Mouse (Mus musculus): ENCODE measurements around the gene Zmym4.

Gene Zmym4

GRCm38 (mm10) chr4:126943421-126943820 is 24.5 kb downstream of the Zmym4 start:
- no peak for DNase-seq (ENCODE audit: inconsistent age in 2 of 2, low spot score in 1 of 2)

- DNase-seq (ENCODE audit: inconsistent age in 2 of 2, low spot score in 1 of 2), result no peak
Observed at GRCm38 (mm10) chr4:126942846-126943245, 25.1 kb downstream of the Zmym4 start.

DNA sequence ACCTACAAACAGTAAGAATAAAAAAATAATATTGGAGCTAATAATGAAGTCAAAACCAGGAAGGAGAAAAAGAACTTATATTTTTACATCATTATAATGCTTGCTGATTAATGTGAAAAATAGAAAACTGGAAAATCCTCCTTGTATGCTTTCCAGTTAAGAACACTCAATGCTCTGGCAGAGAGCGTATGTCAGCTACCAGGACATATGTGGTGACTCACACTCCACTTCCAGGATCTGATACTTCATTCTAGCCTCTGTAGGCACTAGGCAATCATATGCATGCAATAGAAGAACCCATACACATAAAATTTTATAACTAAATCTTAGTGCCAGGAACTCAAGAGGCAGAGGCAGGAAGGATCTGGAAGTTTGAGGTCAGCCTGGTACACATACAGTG is 40.2 kb downstream of the Zmym4 start:
- no peak for DNase-seq (ENCODE audit: inconsistent age in 2 of 2, low spot score in 1 of 2)

GRCm38 (mm10) chr4:126889879-126890278 is 78.1 kb downstream of the Zmym4 start:
- DNase-seq (ENCODE audit: inconsistent age in 2 of 2, low spot score in 1 of 2), result peak in 1 of 2 experiments; percentile 43

DNA sequence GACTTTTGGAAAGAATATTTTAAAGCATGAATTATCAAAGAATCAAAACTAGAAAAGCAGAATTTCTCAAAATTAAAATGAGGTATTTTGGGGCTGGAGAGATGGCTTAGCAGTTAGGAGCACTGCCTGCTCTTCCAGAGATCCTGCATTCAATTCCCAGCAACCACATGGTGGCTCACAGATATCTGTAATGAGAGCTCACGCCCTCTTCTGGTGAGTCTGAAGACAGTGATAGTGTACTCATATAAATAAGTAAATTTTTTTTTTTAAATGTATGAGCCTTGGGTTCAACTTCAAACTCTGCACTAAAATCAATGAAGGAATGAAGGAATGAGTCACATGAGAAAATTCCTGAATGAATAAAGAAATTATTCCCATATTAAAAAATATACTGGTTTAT is 82.0 kb downstream of the Zmym4 start:
- DNase-seq (ENCODE audit: inconsistent age in 2 of 2, low spot score in 1 of 2), result peak in 1 of 2 experiments; percentile 26

GRCm38 (mm10) chr4:126883602-126884001 is 84.3 kb downstream of the Zmym4 start:
- DNase-seq (ENCODE audit: inconsistent age in 2 of 2, low spot score in 1 of 2), result peak in 1 of 2 experiments; percentile 15

DNA sequence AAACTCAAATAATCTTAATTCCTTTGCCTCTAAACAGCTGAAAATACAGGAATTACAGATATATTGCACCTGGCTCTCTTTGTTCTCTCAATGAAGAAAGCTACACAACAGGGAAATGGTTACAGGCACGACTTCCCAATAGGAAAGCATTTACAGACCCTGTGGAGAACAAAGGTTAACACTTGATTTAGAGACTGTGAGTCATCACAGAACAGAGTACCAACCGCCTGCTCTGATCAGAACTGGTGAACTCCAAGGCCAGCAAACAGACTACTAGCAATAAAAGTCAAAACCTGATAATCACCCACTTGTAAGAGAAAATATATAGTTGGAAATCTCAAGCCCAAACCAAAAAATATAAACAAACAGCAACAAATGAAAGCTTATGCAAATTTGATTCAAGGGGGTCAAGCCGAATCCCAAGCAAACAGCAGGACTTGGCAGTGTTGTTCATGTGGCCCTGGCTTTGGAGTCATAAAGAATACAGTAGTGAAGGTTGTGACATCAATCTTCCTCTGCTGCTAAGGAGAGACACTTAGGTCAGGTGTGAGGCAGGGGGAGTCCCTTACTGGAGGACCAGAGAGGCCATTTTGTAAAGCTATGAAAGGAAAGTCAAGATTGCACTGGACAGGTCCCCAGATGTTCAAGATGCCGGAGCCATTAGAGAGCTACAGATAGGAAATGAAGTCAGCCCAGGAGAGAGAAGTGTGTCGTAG is 88.2 kb downstream of the Zmym4 start:
- DNase-seq (ENCODE audit: inconsistent age in 2 of 2, low spot score in 1 of 2), result peak; percentile 47 to 82

DNA sequence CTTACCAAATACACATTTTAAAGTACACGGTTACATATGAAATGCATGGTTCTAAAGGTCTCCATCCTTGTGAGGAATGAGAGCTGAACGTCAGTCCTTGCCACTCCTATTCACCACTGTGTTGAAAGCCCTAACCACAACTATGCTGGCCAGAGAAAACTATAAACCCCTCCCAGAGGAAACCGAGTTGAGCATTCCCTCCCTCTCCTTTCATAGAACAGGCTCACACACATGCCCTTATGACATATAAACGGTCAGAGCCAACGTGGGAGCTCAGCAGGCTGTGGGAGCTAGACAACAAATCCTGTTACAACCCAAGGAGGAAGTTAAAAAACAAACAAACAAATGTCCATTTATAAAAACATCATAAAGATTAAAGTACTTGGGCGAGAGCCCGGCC is 95.2 kb downstream of the Zmym4 start:
- DNase-seq (ENCODE audit: inconsistent age in 2 of 2, low spot score in 1 of 2), result no peak

DNA sequence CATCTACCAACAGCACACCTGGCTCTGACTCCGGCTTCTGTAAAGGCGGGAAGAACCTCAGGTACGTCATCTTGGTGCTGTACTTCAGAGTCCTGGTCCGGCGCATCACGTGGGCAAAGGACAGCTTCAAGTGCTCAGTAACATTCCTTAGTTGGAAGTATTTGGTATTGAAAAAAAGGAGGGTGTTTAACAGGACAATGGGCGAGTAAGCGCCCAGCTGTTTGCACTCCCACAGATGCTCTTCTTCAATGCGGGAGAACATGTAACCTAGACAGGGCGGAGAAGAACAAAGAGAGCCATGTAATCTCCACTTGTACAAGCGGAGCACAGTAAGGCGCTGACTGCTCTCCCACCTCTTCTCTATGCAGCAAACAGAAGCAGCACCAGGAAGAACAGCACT is 99.2 kb downstream of the Zmym4 start:
- DNase-seq (ENCODE audit: inconsistent age in 2 of 2, low spot score in 1 of 2), result no peak

DNA sequence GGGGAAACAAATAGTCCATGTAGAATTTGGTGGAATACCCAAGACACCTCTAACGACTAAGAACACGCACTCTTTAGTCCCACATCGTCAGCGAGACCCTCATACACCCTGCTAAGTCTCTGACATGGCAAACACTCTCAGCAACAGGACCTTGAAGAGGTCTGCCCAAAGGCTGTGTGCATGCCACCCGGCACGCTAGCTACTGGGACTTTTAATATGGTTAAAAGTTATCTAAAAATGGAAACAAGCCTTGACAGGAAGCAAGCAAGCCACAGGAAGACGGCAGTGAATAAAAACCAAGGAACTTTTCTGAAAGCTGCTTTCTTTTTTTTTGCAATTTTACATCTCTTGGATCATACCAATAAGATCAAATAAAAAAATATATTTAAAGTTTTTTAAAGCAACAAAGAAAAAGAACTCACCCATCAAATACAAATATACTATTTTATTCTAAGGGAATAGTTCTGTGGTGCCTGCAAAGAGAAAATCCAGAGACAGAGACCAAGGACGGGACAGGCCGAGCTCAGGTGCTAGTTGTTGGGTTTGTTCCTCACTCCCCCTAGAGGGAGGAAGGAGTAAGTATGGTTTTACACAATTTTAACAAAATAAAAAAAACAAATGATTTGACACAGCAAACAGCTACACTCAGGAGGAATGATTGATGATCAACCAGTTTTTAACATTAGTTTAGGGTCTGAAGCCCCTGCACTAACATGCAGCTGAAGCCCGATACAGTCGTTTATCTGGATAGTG is 106.2 kb downstream of the Zmym4 start:
- DNase-seq (ENCODE audit: inconsistent age in 2 of 2, low spot score in 1 of 2), result peak in 1 of 2 experiments; percentile 42

GRCm38 (mm10) chr4:126860268-126860986 is 107.5 kb downstream of the Zmym4 start:
- DNase-seq (ENCODE audit: inconsistent age in 2 of 2, low spot score in 1 of 2), result peak in 1 of 2 experiments; percentile 29

GRCm38 (mm10) chr4:126852971-126853370 is 115.0 kb downstream of the Zmym4 start:
- DNase-seq (ENCODE audit: inconsistent age in 2 of 2, low spot score in 1 of 2), result no peak

DNA sequence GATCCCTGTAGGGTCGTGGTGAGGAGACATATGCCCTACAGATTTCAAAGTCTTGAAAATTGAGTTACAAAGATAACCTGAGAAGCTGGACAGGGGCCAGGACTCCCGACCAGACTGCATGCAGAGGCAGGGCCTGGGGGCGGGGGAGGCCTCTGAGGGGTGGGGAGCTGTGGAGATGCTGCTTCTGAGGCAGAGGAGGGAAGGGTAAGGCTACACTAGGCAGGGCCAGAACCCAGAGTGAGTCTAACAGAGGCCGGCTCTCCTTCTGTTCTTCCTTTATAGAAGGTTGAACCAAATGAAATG is 117.2 kb downstream of the Zmym4 start:
- no peak for DNase-seq (ENCODE audit: inconsistent age in 2 of 2, low spot score in 1 of 2)

- DNase-seq (ENCODE audit: inconsistent age in 2 of 2, low spot score in 1 of 2), result peak; percentile 70 to 83
Observed at GRCm38 (mm10) chr4:126850019-126850777, 117.7 kb downstream of the Zmym4 start.

DNA sequence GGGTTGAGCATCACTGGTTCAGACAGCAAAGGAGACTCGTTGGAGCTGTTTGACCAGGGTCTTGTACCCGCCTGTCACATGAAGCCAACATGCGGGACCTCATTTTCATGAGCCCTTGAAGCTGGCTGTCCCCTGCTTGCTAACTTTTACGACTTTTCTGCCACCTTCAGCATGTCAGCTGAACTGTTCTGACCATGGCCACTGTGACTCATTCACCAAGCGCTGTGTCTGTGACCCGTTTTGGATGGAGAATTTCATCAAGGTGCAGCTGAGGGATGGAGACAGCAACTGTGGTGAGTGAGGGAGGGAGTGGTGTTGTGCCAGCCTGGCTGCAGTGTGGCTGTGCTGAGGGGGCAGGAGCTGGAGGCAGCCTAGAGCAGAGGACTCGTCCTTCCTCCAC is 121.0 kb downstream of the Zmym4 start:
- peak; percentile 44 to 81 for DNase-seq (ENCODE audit: inconsistent age in 2 of 2, low spot score in 1 of 2)

- no peak for DNase-seq (ENCODE audit: inconsistent age in 2 of 2, low spot score in 1 of 2)
Observed at GRCm38 (mm10) chr4:126845664-126846063, 122.3 kb downstream of the Zmym4 start.

GRCm38 (mm10) chr4:126842911-126843310 is 125.0 kb downstream of the Zmym4 start:
- DNase-seq (ENCODE audit: inconsistent age in 2 of 2, low spot score in 1 of 2), result no peak

- peak; percentile 36 to 71 for DNase-seq (ENCODE audit: inconsistent age in 2 of 2, low spot score in 1 of 2)
Observed at GRCm38 (mm10) chr4:126840996-126841560, 126.9 kb downstream of the Zmym4 start.

GRCm38 (mm10) chr4:126839873-126840272 is 128.1 kb downstream of the Zmym4 start:
- DNase-seq (ENCODE audit: inconsistent age in 2 of 2, low spot score in 1 of 2), result peak; percentile 81 to 94

GRCm38 (mm10) chr4:126838799-126839198 is 129.1 kb downstream of the Zmym4 start:
- DNase-seq (ENCODE audit: inconsistent age in 2 of 2, low spot score in 1 of 2), result no peak

DNA sequence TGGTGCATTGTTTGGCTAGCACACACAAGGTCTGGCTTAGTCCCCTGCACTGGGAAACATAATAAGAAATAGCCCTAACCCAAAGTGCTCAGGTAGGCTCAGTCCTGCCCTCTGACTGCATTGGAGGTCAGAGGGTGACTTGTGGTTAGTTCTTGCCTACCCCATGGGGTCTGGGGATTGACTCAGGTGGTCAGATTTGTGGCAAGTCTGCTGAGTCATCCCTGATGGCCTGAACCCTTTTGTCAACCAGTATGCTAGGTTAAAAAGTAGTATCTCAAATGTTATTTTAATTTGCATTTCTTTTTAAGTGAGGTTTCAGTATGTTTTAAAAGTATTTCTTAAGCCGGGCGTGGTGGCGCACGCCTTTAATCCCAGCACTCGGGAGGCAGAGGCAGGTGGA is 136.8 kb downstream of the Zmym4 start:
- no peak for DNase-seq (ENCODE audit: inconsistent age in 2 of 2, low spot score in 1 of 2)
